Mouse (Mus musculus) thymus, adult 2 months (tissue): ENCODE data around the gene Rimklb. TPM values are rescaled to one million over a fixed set of nuclear protein-coding genes. Genes with fewer than 3 reads are reported as not detected.
"Not testable (repeated sequence)": the region's sequence is repeated elsewhere in the genome, so short reads cannot be mapped to it uniquely, and the experiment has no call there.

ENCODE experiments used
- DNase-seq: peaks from one replicate; pipeline ENCODE4 v3.0.0; 2021
- H3K27ac ChIP-seq: fragments of 200-500 bp; 2 replicates; pipeline ENCODE4 v1.5.1; 2012; ENCODE audit warnings: low read length, control low read depth; ENCODE audit not compliant: control insufficient read depth, insufficient read depth
- H3K27me3 ChIP-seq: fragments of 200-500 bp; 2 replicates; pipeline ENCODE4 v1.6.1; 2012; ENCODE audit warnings: mild to moderate bottlenecking, low read length, moderate library complexity, mixed read lengths; ENCODE audit not compliant: control insufficient read depth, insufficient read depth
- H3K36me3 ChIP-seq: fragments of 200-500 bp; 2 replicates; pipeline ENCODE4 v1.6.1; 2012; ENCODE audit warnings: mild to moderate bottlenecking, low read length, moderate library complexity; ENCODE audit not compliant: control insufficient read depth, insufficient read depth
- H3K4me1 ChIP-seq: fragments of 200-500 bp; replicated peaks from 2 replicates; pipeline ENCODE4 v1.6.1; 2012; ENCODE audit warnings: low read length; ENCODE audit not compliant: control insufficient read depth, insufficient read depth
- H3K4me3 ChIP-seq: fragments of 200-500 bp; 2 replicates; pipeline ENCODE4 v1.5.1; 2012; ENCODE audit warnings: mild to moderate bottlenecking, low read length, control low read depth, moderate library complexity; ENCODE audit not compliant: control insufficient read depth, insufficient read depth
- CTCF ChIP-seq: fragments of 200-500 bp; IDR thresholded peaks from 2 replicates; pipeline ENCODE4 v1.5.1; 2012; ENCODE audit warnings: mild to moderate bottlenecking, control low read depth, low read length, moderate library complexity, borderline replicate concordance; ENCODE audit not compliant: control insufficient read depth, poor library complexity, insufficient read depth; ENCODE audit errors: extremely low read depth
- POLR2A ChIP-seq: fragments of 200-500 bp; IDR thresholded peaks from 2 replicates; pipeline ENCODE4 v1.6.1; 2012; ENCODE audit warnings: mild to moderate bottlenecking, low read length, control low read depth, moderate library complexity; ENCODE audit not compliant: control insufficient read depth, poor library complexity, insufficient read depth; ENCODE audit errors: extremely low read depth
- WGBS: fragments of 180-500 bp; shearing (Covaris S2); methylation state at CpG from one replicate; pipeline ENCODE4 v1.1.7; 2018; 5-methylcytosine and 5-hydroxymethylcytosine counted together
- polyA plus RNA-seq: library from polyadenylated mRNA; depleted of rRNA; stranded (reverse); fragments of >200 nt; gene quantifications from 2 replicates; pipeline ENCODE4 v1.2.3, GENCODE M21; 2012

Rimklb gene
- polyA plus RNA-seq, 1 experiment, result 0.70 TPM

GRCm38 (mm10) chr6:122490929-122491512 is 7.5 kb downstream of the Rimklb start:
- Histone ChIP-seq H3K36me3 (no peaks in the 10 kb centered on the region), H3K27me3 (peaks cover 34% of the 10 kb centered on the region), H3K4me1 (peaks cover 9% of the 10 kb centered on the region), H3K4me3 (no peak overlapping the region), H3K27ac (no peak overlapping the region)
- no peak for DNase-seq
- WGBS, result 27% methylated on average over 15 of the region's 15 CpGs
- no peak for TF ChIP-seq POLR2A
- no peak for TF ChIP-seq CTCF

GRCm38 (mm10) chr6:122486297-122487117 is 12.1 kb downstream of the Rimklb start:
- TF ChIP-seq CTCF (no peak), POLR2A (no peak)
- Histone ChIP-seq H3K4me1 (peaks cover 9% of the 10 kb centered on the region), H3K27ac (no peak overlapping the region), H3K4me3 (peak overlapping the region; percentile 58), H3K36me3 (no peaks in the 10 kb centered on the region), H3K27me3 (peaks cover 18% of the 10 kb centered on the region)
- DNase-seq, result peak; percentile 8
- 3% methylated on average over 107 of the region's 111 CpGs for WGBS

GRCm38 (mm10) chr6:122485401-122486296 is 12.9 kb downstream of the Rimklb start:
- H3K36me3 ChIP-seq, result no peaks in the 10 kb centered on the region
- no peak overlapping the region for H3K27ac ChIP-seq
- peak overlapping the region; percentile 58 for H3K4me3 ChIP-seq
- DNase-seq, result peak; percentile 13
- TF ChIP-seq POLR2A (no peak), CTCF (no peak)
- H3K4me1 ChIP-seq, result peaks cover 8% of the 10 kb centered on the region; the same call in 1 of the 2 replicates
- WGBS, result 10% methylated on average over 84 of the region's 91 CpGs
- H3K27me3 ChIP-seq, result peaks cover 13% of the 10 kb centered on the region

DNA sequence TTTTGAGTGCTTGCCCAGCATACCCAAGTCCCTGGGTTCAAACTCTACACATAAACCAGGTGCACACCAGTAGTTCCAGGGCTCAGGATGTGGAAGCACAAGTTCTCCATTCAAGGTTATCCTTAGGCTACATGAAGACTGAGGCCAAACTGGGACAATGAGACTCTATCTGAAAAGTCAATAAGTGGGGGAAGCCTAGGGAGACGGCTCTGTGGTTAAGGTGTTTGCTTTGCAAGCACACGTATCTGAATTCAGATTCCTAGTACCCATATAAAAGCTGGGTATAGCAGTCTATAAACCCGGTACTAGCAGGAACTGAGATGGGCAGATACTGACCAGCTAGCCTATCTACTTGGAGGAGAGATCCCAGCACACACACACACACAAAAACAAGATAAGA is 20.5 kb downstream of the Rimklb start:
- Histone ChIP-seq H3K36me3 (no peaks in the 10 kb centered on the region), H3K27me3 (no peaks in the 10 kb centered on the region; the same call in 1 of the 2 replicates), H3K27ac (no peak overlapping the region), H3K4me3 (no peak overlapping the region), H3K4me1 (no peaks in the 10 kb centered on the region)
- WGBS, result 92% methylated on average over 3 of the region's 3 CpGs
- no peak for DNase-seq
- TF ChIP-seq POLR2A, result no peak
- no peak for TF ChIP-seq CTCF

- H3K4me1 ChIP-seq, H3K27me3 ChIP-seq: not testable (repeated sequence)
Measured at GRCm38 (mm10) chr6:122471461-122471860, 27.1 kb downstream of the Rimklb start.

GRCm38 (mm10) chr6:122470240-122470639 is 28.3 kb downstream of the Rimklb start:
- no peaks in the 10 kb centered on the region for H3K36me3 ChIP-seq
- WGBS, result 94% methylated on average over 2 of the region's 2 CpGs
- TF ChIP-seq CTCF (no peak), POLR2A (no peak)
- no peaks in the 10 kb centered on the region for H3K27me3 ChIP-seq
- no peaks in the 10 kb centered on the region for H3K4me1 ChIP-seq
- H3K4me3 ChIP-seq, result no peak overlapping the region
- H3K27ac ChIP-seq, result no peak overlapping the region
- no peak for DNase-seq

More at GRCm38 (mm10) chr6:122471461-122471860, 27.1 kb downstream of the Rimklb start:
- DNase-seq, H3K27ac ChIP-seq, H3K4me3 ChIP-seq, H3K36me3 ChIP-seq: not testable (repeated sequence)
- 86% methylated on average over 3 of the region's 3 CpGs for WGBS
